Mouse (Mus musculus) 3T3-L1 (cell line): ENCODE measurements at regions not wholly inside any gene's neighbourhood (a gene's known extent, or its start where the extent isn't known, plus 50 kb on each side); places are given as distances from the start of the nearest gene placed in this dataset.

Experiments used
- DNase-seq: peaks from one replicate; pipeline ENCODE4 v3.0.0-alpha.2; 2015; ENCODE audit warnings: low read depth, low spot score

- no peak for DNase-seq
These were observed 51.5 kb upstream of the Stmnd1 start for GRCm38 (mm10) chr13:46222031-46222430.

- peak; percentile 61 for DNase-seq
These were observed 55.3 kb upstream of the Stmnd1 start for GRCm38 (mm10) chr13:46218101-46218701.

GRCm38 (mm10) chr13:46216954-46217838 is 56.3 kb upstream of the Stmnd1 start:
- no peak for DNase-seq

- DNase-seq, result no peak
These were observed 70.0 kb upstream of the Stmnd1 start for GRCm38 (mm10) chr13:46203551-46203950.

- no peak for DNase-seq
These were observed 70.9 kb upstream of the Stmnd1 start for GRCm38 (mm10) chr13:46202586-46202985.

- no peak for DNase-seq
These were observed 72.4 kb upstream of the Stmnd1 start for GRCm38 (mm10) chr13:46201029-46201599.

GRCm38 (mm10) chr13:46193131-46193530 is 80.4 kb upstream of the Stmnd1 start:
- no peak for DNase-seq

- no peak for DNase-seq
These were observed 83.8 kb upstream of the Stmnd1 start for GRCm38 (mm10) chr13:46189726-46190125.

GRCm38 (mm10) chr13:46182851-46183250 is 90.7 kb upstream of the Stmnd1 start:
- peak; percentile 39 for DNase-seq

- DNase-seq, result no peak
These were observed 92.9 kb upstream of the Stmnd1 start for GRCm38 (mm10) chr13:46180606-46181133.

GRCm38 (mm10) chr13:46179916-46180315 is 93.6 kb upstream of the Stmnd1 start:
- DNase-seq, result no peak

GRCm38 (mm10) chr13:46173103-46173502 is 100.4 kb upstream of the Stmnd1 start:
- no peak for DNase-seq

- DNase-seq, result peak; percentile 86
These were observed 111.5 kb upstream of the Stmnd1 start for GRCm38 (mm10) chr13:46162025-46162374.

- peak; percentile 49 for DNase-seq
These were observed 112.1 kb upstream of the Stmnd1 start for GRCm38 (mm10) chr13:46161261-46162024.

GRCm38 (mm10) chr13:46159354-46159753 is 114.2 kb upstream of the Stmnd1 start:
- no peak for DNase-seq

GRCm38 (mm10) chr13:46153282-46154260 is 120.0 kb upstream of the Stmnd1 start:
- no peak for DNase-seq

GRCm38 (mm10) chr13:46140006-46140405 is 133.5 kb upstream of the Stmnd1 start:
- no peak for DNase-seq

GRCm38 (mm10) chr13:46139251-46139650 is 134.3 kb upstream of the Stmnd1 start:
- no peak for DNase-seq

GRCm38 (mm10) chr13:46135411-46135810 is 138.1 kb upstream of the Stmnd1 start:
- no peak for DNase-seq

GRCm38 (mm10) chr13:46129236-46129855 is 144.2 kb upstream of the Stmnd1 start:
- no peak for DNase-seq
